Mouse (Mus musculus) CH12.LX (cell line): ENCODE measurements at regions not wholly inside any gene's neighbourhood (a gene's known extent, or its start where the extent isn't known, plus 50 kb on each side); places are given as distances from the start of the nearest gene placed in this dataset.

Experiments used
- DNase-seq: peaks from one replicate; pipeline ENCODE4 v3.0.0-alpha.2; 2013; ENCODE audit errors: extremely low read depth
- H3K27ac ChIP-seq: 2 replicates; pipeline ENCODE4 v1.5.1; 2012; ENCODE audit warnings: low read depth, mild to moderate bottlenecking, control low read depth, moderate library complexity; ENCODE audit not compliant: insufficient read depth
- H3K27me3 ChIP-seq: replicated peaks from 2 replicates; pipeline ENCODE3; 2012; ENCODE audit warnings: inconsistent platforms
- H3K36me3 ChIP-seq, 2 experiments: replicated peaks in 1 of 2; 2 replicates each; pipeline versions ENCODE3 to v1.6.1; 2012; ENCODE audit warnings: inconsistent platforms in 1 of 2, low read length in 1 of 2, mild to moderate bottlenecking in 1 of 2, mixed read lengths in 1 of 2, moderate library complexity in 1 of 2; ENCODE audit not compliant: control insufficient read depth in 1 of 2, insufficient read depth in 1 of 2
- H3K4me1 ChIP-seq, 2 experiments: 2 replicates each; pipeline ENCODE4 v1.6.1; 2012; ENCODE audit warnings: inconsistent platforms in 1 of 2, moderate library complexity in 1 of 2; ENCODE audit not compliant: insufficient read depth in 2 of 2, control insufficient read depth in 1 of 2
- H3K4me2 ChIP-seq: 2 replicates; pipeline ENCODE4 v1.6.1; 2012; ENCODE audit warnings: low read depth, mild to moderate bottlenecking, control low read depth; ENCODE audit not compliant: poor library complexity, insufficient read depth, severe bottlenecking
- H3K4me3 ChIP-seq, 3 experiments: fragments of 150-350 bp in 1 of 3; sonication (generic) in 1 of 3; replicated peaks in 1 of 3; 2 replicates each; pipeline versions ENCODE3 to v1.5.1; 2011 to 2012; ENCODE audit warnings: low read depth in 2 of 3, low read length in 2 of 3, mild to moderate bottlenecking in 2 of 3, moderate library complexity in 2 of 3, control low read depth in 1 of 3, improper control_type of control experiment in 1 of 3, inconsistent platforms in 1 of 3, mixed read lengths in 1 of 3; ENCODE audit not compliant: poor library complexity in 1 of 3
- H3K79me2 ChIP-seq: replicated peaks from 2 replicates; pipeline ENCODE4 v1.6.1; 2012; ENCODE audit warnings: mild to moderate bottlenecking, moderate library complexity; ENCODE audit not compliant: control insufficient read depth, poor library complexity, insufficient read depth, severe bottlenecking; ENCODE audit errors: extremely low read depth
- H3K9ac ChIP-seq: 2 replicates; pipeline ENCODE4 v1.6.1; 2012; ENCODE audit warnings: low read depth, mild to moderate bottlenecking, control low read depth, moderate library complexity; ENCODE audit not compliant: insufficient read depth
- H3K9me3 ChIP-seq: replicated peaks from 2 replicates; pipeline ENCODE3; 2012; ENCODE audit warnings: low read length, inconsistent platforms, mixed read lengths
- BHLHE40 ChIP-seq: IDR thresholded peaks from 2 replicates; pipeline ENCODE4 v1.6.1; 2011; ENCODE audit warnings: mild to moderate bottlenecking, low read depth, low read length, improper control_type of control experiment
- E2F4 ChIP-seq: IDR thresholded peaks from 2 replicates; pipeline ENCODE4 v1.6.1; 2011; ENCODE audit warnings: low read depth, low read length, improper control_type of control experiment; ENCODE audit not compliant: insufficient replicate concordance
- EP300 ChIP-seq: IDR thresholded peaks from 2 replicates; pipeline ENCODE4 v1.6.1; 2011; ENCODE audit warnings: low read length, improper control_type of control experiment
- ETS1 ChIP-seq: conservative IDR thresholded peaks from 2 replicates; pipeline ENCODE4 v1.6.1; 2012; ENCODE audit warnings: low read depth, mild to moderate bottlenecking, inconsistent platforms, low read length, improper control_type of control experiment, moderate library complexity
- IRF4 ChIP-seq: IDR thresholded peaks from 2 replicates; pipeline ENCODE4 v1.6.1; 2014; ENCODE audit warnings: low read depth, mild to moderate bottlenecking, inconsistent platforms, low read length, improper control_type of control experiment
- JUND ChIP-seq: conservative IDR thresholded peaks from 2 replicates; pipeline ENCODE4 v1.6.1; 2011; ENCODE audit warnings: low read depth, low read length, improper control_type of control experiment
- KAT2A ChIP-seq: IDR thresholded peaks from 2 replicates; pipeline ENCODE4 v1.6.1; 2012; ENCODE audit warnings: low read length, improper control_type of control experiment, inconsistent platforms; ENCODE audit not compliant: insufficient replicate concordance
- MAFK ChIP-seq: IDR thresholded peaks from 2 replicates; pipeline ENCODE4 v1.6.1; 2011; ENCODE audit warnings: low read length, improper control_type of control experiment; ENCODE audit not compliant: insufficient replicate concordance
- MAX ChIP-seq: IDR thresholded peaks from 2 replicates; pipeline ENCODE4 v1.6.1; 2011; ENCODE audit warnings: low read length, improper control_type of control experiment
- MYC ChIP-seq: IDR thresholded peaks from 2 replicates; pipeline ENCODE4 v1.6.1; 2011; ENCODE audit warnings: low read depth, mild to moderate bottlenecking, improper control_type of control experiment, low read length
- NELFE ChIP-seq: IDR thresholded peaks from 2 replicates; pipeline ENCODE4 v1.6.1; 2011; ENCODE audit warnings: low read depth, low read length, improper control_type of control experiment
- PAX5 ChIP-seq: IDR thresholded peaks from 2 replicates; pipeline ENCODE4 v1.6.1; 2012; ENCODE audit warnings: low read length, inconsistent platforms, mixed read lengths
- POLR2AphosphoS2 ChIP-seq: IDR thresholded peaks from 2 replicates; pipeline ENCODE4 v1.6.1; 2011; ENCODE audit warnings: low read depth, low read length, improper control_type of control experiment
- RAD21 ChIP-seq: IDR thresholded peaks from 2 replicates; pipeline ENCODE4 v1.6.1; 2011; ENCODE audit warnings: low read depth, mild to moderate bottlenecking, low read length, improper control_type of control experiment, moderate library complexity
- RCOR1 ChIP-seq: conservative IDR thresholded peaks from 2 replicates; pipeline ENCODE4 v1.6.1; 2012; ENCODE audit warnings: low read depth, mild to moderate bottlenecking, inconsistent platforms, low read length, improper control_type of control experiment
- SIN3A ChIP-seq: IDR thresholded peaks from 2 replicates; pipeline ENCODE4 v1.6.1; 2012; ENCODE audit warnings: low read length, improper control_type of control experiment, inconsistent platforms
- TBP ChIP-seq: conservative IDR thresholded peaks from 2 replicates; pipeline ENCODE4 v1.6.1; 2011; ENCODE audit warnings: low read depth, low read length, improper control_type of control experiment
- UBTF ChIP-seq: IDR thresholded peaks from 2 replicates; pipeline ENCODE4 v1.6.1; 2012; ENCODE audit warnings: low read depth, mild to moderate bottlenecking, inconsistent platforms, low read length, improper control_type of control experiment, moderate library complexity
- USF1 ChIP-seq: IDR thresholded peaks from 2 replicates; pipeline ENCODE4 v1.6.1; 2014; ENCODE audit warnings: low read depth, mild to moderate bottlenecking, inconsistent platforms, low read length, improper control_type of control experiment
- USF2 ChIP-seq: conservative IDR thresholded peaks from 2 replicates; pipeline ENCODE4 v1.6.1; 2011; ENCODE audit warnings: low read depth, low read length, improper control_type of control experiment
- ZKSCAN1 ChIP-seq: IDR thresholded peaks from 2 replicates; pipeline ENCODE4 v1.6.1; 2012; ENCODE audit warnings: low read depth, inconsistent platforms, low read length, improper control_type of control experiment, borderline replicate concordance
- ZNF384 ChIP-seq: IDR thresholded peaks from 2 replicates; pipeline ENCODE4 v1.6.1; 2012; ENCODE audit warnings: low read depth, low read length, improper control_type of control experiment, inconsistent platforms
- dilution Hi-C: fragments of 300-500 bp; cut with MboI; formaldehyde crosslinking; loops from 2 replicates; pipeline ENCODE4 v1.14.3; 2020; ENCODE audit warnings: low sequenced_read_pairs; ENCODE audit not compliant: extremely low pct_unique_long_range_greater_than_20kb, extremely low pct_ligation_motif_present
- in situ Hi-C: fragments of 300-500 bp; cut with MboI; formaldehyde crosslinking; loops from 3 replicates; pipeline ENCODE4 v1.14.3; 2019; ENCODE audit warnings: low sequenced_read_pairs, low pct_ligation_motif_present, low pct_unique_long_range_greater_than_20kb, mixed read lengths

- Histone ChIP-seq H3K79me2 (no peaks in the 10 kb centered on the region), H3K9ac (no peak overlapping the region), H3K27me3 (no peaks in the 10 kb centered on the region), H3K4me3 (no peak overlapping the region), H3K27ac (no peak overlapping the region), H3K36me3 (no peaks in the 10 kb centered on the region), H3K9me3 (peaks cover 65% of the 10 kb centered on the region), H3K4me1 (no peaks in the 10 kb centered on the region), H3K4me2 (no peak overlapping the region)
- TF ChIP-seq TBP = no peak
- TF ChIP-seq PAX5 = no peak
- TF ChIP-seq MAX = no peak
- no peak for TF ChIP-seq SIN3A
- TF ChIP-seq EP300 = no peak
- TF ChIP-seq ZNF384 = no peak
- no peak for TF ChIP-seq IRF4
- no peak for TF ChIP-seq RAD21
- no peak for TF ChIP-seq POLR2AphosphoS2
- TF ChIP-seq USF1 = no peak
- no peak for TF ChIP-seq E2F4
- no peak for TF ChIP-seq USF2
- TF ChIP-seq RCOR1 = no peak
- TF ChIP-seq MYC = no peak
- no peak for TF ChIP-seq ZKSCAN1
- in situ Hi-C loops = no loop called here
- DNase-seq = no peak
- dilution Hi-C loops = no loop called here
Measured at GRCm38 (mm10) chr12:27619616-27620015, 277.2 kb upstream of the Sox11 start.

- H3K9me3 ChIP-seq = peaks cover 47% of the 10 kb centered on the region
- no peak for TF ChIP-seq UBTF
- no peak for TF ChIP-seq RAD21
- TF ChIP-seq IRF4 = no peak
- no peak for TF ChIP-seq MAFK
- TF ChIP-seq BHLHE40 = no peak
- TF ChIP-seq E2F4 = no peak
- TF ChIP-seq NELFE = no peak
- TF ChIP-seq USF1 = no peak
- TF ChIP-seq MYC = no peak
- no peak for TF ChIP-seq ZKSCAN1
- TF ChIP-seq RCOR1 = no peak
- TF ChIP-seq ETS1 = no peak
- TF ChIP-seq JUND = no peak
- no peak for TF ChIP-seq KAT2A
- no peak overlapping the region for H3K4me3 ChIP-seq
- H3K27me3 ChIP-seq = no peaks in the 10 kb centered on the region
- H3K36me3 ChIP-seq = no peaks in the 10 kb centered on the region
- in situ Hi-C loops = no loop called here
- H3K4me1 ChIP-seq = no peaks in the 10 kb centered on the region
- dilution Hi-C loops = no loop called here
- no peaks in the 10 kb centered on the region for H3K79me2 ChIP-seq
- H3K4me2 ChIP-seq = no peak overlapping the region
- DNase-seq = no peak
- H3K9ac ChIP-seq = no peak overlapping the region
- no peak overlapping the region for H3K27ac ChIP-seq
Measured at GRCm38 (mm10) chr12:27604061-27604679, 261.8 kb upstream of the Sox11 start.
